Mouse (Mus musculus): ENCODE measurements around the gene Igbp1. TPM values are rescaled to one million over a fixed set of nuclear protein-coding genes. Genes with fewer than 3 reads are reported as not detected.

Gene Igbp1
- polyA plus RNA-seq, 2 experiments, result 20.3 to 26.3 TPM

GRCm38 (mm10) chrX:100480317-100480716, 13.8 kb upstream of the Igbp1 start:
- peak; percentile 28 to 43 (median 34) for DNase-seq (ENCODE audit: low read depth in 3 of 3, low spot score in 3 of 3)
- H3K4me3 ChIP-seq (ENCODE audit: insufficient read depth in 1 of 2, low read depth in 2 of 2, low read length in 2 of 2), result no peak overlapping the region
- TF ChIP-seq CTCF (IDR thresholded peaks at IDR 0.05; ENCODE audit: low read depth), result peak; percentile 72
- no peak for TF ChIP-seq EP300 (IDR thresholded peaks at IDR 0.05; ENCODE audit: low read depth)
- no peak overlapping the region for H3K27ac ChIP-seq
- H3K4me1 ChIP-seq (replicated peaks; ENCODE audit: control insufficient read depth in 2 of 2, insufficient read depth in 2 of 2, low read length in 1 of 2), result peaks cover 0 to 8% of the 10 kb centered on the region in 2 experiments; a peak in 3 of 4 replicates
- H3K27me3 ChIP-seq (ENCODE audit: control insufficient read depth, insufficient read depth, low read length), result no peaks in the 10 kb centered on the region
- no peak overlapping the region for H3K9ac ChIP-seq (replicated peaks)
- peak; percentile 69; the same call in 1 of the 2 replicates for ATAC-seq (ENCODE audit: insufficient read depth)
- 20% methylated on average over 3 of the region's 3 CpGs for WGBS (ENCODE audit: insufficient replicate concordance)
- H3K9me3 ChIP-seq (ENCODE audit: control insufficient read depth, low read length), result no peaks in the 10 kb centered on the region
- no peaks in the 10 kb centered on the region for H3K36me3 ChIP-seq (replicated peaks; ENCODE audit: control insufficient read depth, insufficient read depth, low read depth)
- H3K4me2 ChIP-seq (ENCODE audit: low read depth), result no peak overlapping the region

- TF ChIP-seq EP300 (IDR thresholded peaks at IDR 0.05; ENCODE audit: low read depth) (no peak), CTCF (IDR thresholded peaks at IDR 0.05; ENCODE audit: low read depth) (no peak)
- no peaks in the 10 kb centered on the region for H3K36me3 ChIP-seq (replicated peaks; ENCODE audit: control insufficient read depth, insufficient read depth, low read depth)
- H3K4me2 ChIP-seq (ENCODE audit: low read depth), result peak overlapping the region; percentile 67
- DNase-seq (ENCODE audit: low read depth in 3 of 3, low spot score in 3 of 3), result no peak
- peak; percentile 60 for ATAC-seq (ENCODE audit: insufficient read depth)
- H3K4me1 ChIP-seq (replicated peaks; ENCODE audit: control insufficient read depth in 2 of 2, insufficient read depth in 2 of 2, low read length in 1 of 2), result no peaks in the 10 kb centered on the region
- 14% methylated on average over 22 of the region's 22 CpGs for WGBS (ENCODE audit: insufficient replicate concordance)
- H3K27me3 ChIP-seq (ENCODE audit: control insufficient read depth, insufficient read depth, low read length), result no peaks in the 10 kb centered on the region
- no peak overlapping the region for H3K27ac ChIP-seq
- H3K9ac ChIP-seq (replicated peaks), result peak overlapping the region; percentile 67
- peak overlapping the region; percentile 68 to 95 for H3K4me3 ChIP-seq (ENCODE audit: insufficient read depth in 1 of 2, low read depth in 2 of 2, low read length in 2 of 2)
- H3K9me3 ChIP-seq (ENCODE audit: control insufficient read depth, low read length), result no peaks in the 10 kb centered on the region
These were observed 507 bp upstream of the Igbp1 start for GRCm38 (mm10) chrX:100493500-100494067.

- Histone ChIP-seq H3K4me3 (ENCODE audit: insufficient read depth in 1 of 2, low read depth in 2 of 2, low read length in 2 of 2) (no peak overlapping the region), H3K9me3 (ENCODE audit: control insufficient read depth, low read length) (no peaks in the 10 kb centered on the region), H3K9ac (replicated peaks) (no peak overlapping the region), H3K4me2 (ENCODE audit: low read depth) (no peak overlapping the region), H3K36me3 (replicated peaks; ENCODE audit: control insufficient read depth, insufficient read depth, low read depth) (no peaks in the 10 kb centered on the region), H3K27ac (no peak overlapping the region), H3K27me3 (ENCODE audit: control insufficient read depth, insufficient read depth, low read length) (no peaks in the 10 kb centered on the region), H3K4me1 (replicated peaks; ENCODE audit: control insufficient read depth in 2 of 2, insufficient read depth in 2 of 2, low read length in 1 of 2) (no peaks in the 10 kb centered on the region)
- TF ChIP-seq CTCF (IDR thresholded peaks at IDR 0.05; ENCODE audit: low read depth) (no peak), EP300 (IDR thresholded peaks at IDR 0.05; ENCODE audit: low read depth) (no peak)
- WGBS (ENCODE audit: insufficient replicate concordance), result 61% methylated on average over 5 of the region's 5 CpGs
- ATAC-seq (ENCODE audit: insufficient read depth) (no peak), DNase-seq (ENCODE audit: low read depth in 3 of 3, low spot score in 3 of 3) (no peak)
These were observed 10.2 kb downstream of the Igbp1 start for GRCm38 (mm10) chrX:100504175-100504851.

GRCm38 (mm10) chrX:100508164-100508563, 14.1 kb downstream of the Igbp1 start:
- no peak overlapping the region for H3K4me2 ChIP-seq (ENCODE audit: low read depth)
- H3K36me3 ChIP-seq (replicated peaks; ENCODE audit: control insufficient read depth, insufficient read depth, low read depth), result no peaks in the 10 kb centered on the region
- no peaks in the 10 kb centered on the region for H3K4me1 ChIP-seq (replicated peaks; ENCODE audit: control insufficient read depth in 2 of 2, insufficient read depth in 2 of 2, low read length in 1 of 2)
- DNase-seq (ENCODE audit: low read depth in 3 of 3, low spot score in 3 of 3) (no peak), ATAC-seq (ENCODE audit: insufficient read depth) (no peak)
- H3K9me3 ChIP-seq (ENCODE audit: control insufficient read depth, low read length), result no peaks in the 10 kb centered on the region
- H3K9ac ChIP-seq (replicated peaks), result no peak overlapping the region
- TF ChIP-seq CTCF (IDR thresholded peaks at IDR 0.05; ENCODE audit: low read depth) (no peak), EP300 (IDR thresholded peaks at IDR 0.05; ENCODE audit: low read depth) (no peak)
- H3K4me3 ChIP-seq (ENCODE audit: insufficient read depth in 1 of 2, low read depth in 2 of 2, low read length in 2 of 2), result no peak overlapping the region
- H3K27ac ChIP-seq, result no peak overlapping the region
- no peaks in the 10 kb centered on the region for H3K27me3 ChIP-seq (ENCODE audit: control insufficient read depth, insufficient read depth, low read length)
- 70% methylated on average over 4 of the region's 4 CpGs for WGBS (ENCODE audit: insufficient replicate concordance)

GRCm38 (mm10) chrX:100509921-100510320, 15.8 kb downstream of the Igbp1 start:
- Histone ChIP-seq H3K9ac (replicated peaks) (no peak overlapping the region), H3K4me1 (replicated peaks; ENCODE audit: control insufficient read depth in 2 of 2, insufficient read depth in 2 of 2, low read length in 1 of 2) (no peaks in the 10 kb centered on the region), H3K4me2 (ENCODE audit: low read depth) (no peak overlapping the region), H3K36me3 (replicated peaks; ENCODE audit: control insufficient read depth, insufficient read depth, low read depth) (no peaks in the 10 kb centered on the region), H3K4me3 (ENCODE audit: insufficient read depth in 1 of 2, low read depth in 2 of 2, low read length in 2 of 2) (no peak overlapping the region), H3K27ac (no peak overlapping the region), H3K9me3 (ENCODE audit: control insufficient read depth, low read length) (no peaks in the 10 kb centered on the region), H3K27me3 (ENCODE audit: control insufficient read depth, insufficient read depth, low read length) (no peaks in the 10 kb centered on the region)
- ATAC-seq (ENCODE audit: insufficient read depth) (no peak), DNase-seq (ENCODE audit: low read depth in 3 of 3, low spot score in 3 of 3) (no peak)
- TF ChIP-seq EP300 (IDR thresholded peaks at IDR 0.05; ENCODE audit: low read depth), result no peak
- no peak for TF ChIP-seq CTCF (IDR thresholded peaks at IDR 0.05; ENCODE audit: low read depth)
- 73% methylated on average over 3 of the region's 3 CpGs for WGBS (ENCODE audit: insufficient replicate concordance)
